Mouse (Mus musculus) kidney, adult 2 months (tissue): ENCODE results near the gene Ppp4r3a.

Experiments
- CTCF ChIP-seq: fragments of 200-500 bp; conservative IDR thresholded peaks from 2 replicates; pipeline ENCODE4 v1.5.1; 2011; ENCODE audit warnings: low read depth, mild to moderate bottlenecking, control low read depth, low read length, moderate library complexity, mixed read lengths; ENCODE audit not compliant: insufficient read depth, insufficient read length
- POLR2A ChIP-seq: fragments of 200-500 bp; IDR thresholded peaks from one replicate; pipeline ENCODE4 v1.6.1; 2011; ENCODE audit warnings: low read depth, low read length, control low read depth

DNA sequence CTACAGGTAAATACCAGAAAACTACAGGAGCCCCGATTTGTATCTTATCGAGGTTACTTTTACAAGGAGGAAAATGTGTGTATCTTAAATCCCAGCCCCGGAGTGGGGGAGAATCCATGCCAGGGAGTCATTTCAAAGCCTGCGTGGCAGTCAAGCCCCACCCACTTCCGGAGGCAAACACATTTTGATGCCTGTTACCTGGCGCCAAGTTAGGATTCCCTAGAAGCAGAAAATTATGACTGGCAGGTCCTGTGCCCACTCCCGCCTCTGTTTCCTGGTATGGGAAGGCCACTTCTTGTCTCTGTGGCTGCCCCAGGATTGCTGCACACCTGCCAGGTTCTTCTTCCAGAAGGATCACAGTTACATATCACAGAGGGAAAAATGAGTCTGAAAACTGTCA, 57.0 kb downstream of the Ppp4r3a start:
- TF ChIP-seq CTCF, result no peak
- no peak for TF ChIP-seq POLR2A
